Mouse (Mus musculus) heart, adult 11 months (tissue): Measurements from ENCODE around the gene Hsd17b14.

Experiments used
- DNase-seq: peaks from one replicate; pipeline ENCODE4 v3.0.0; 2022

Hsd17b14 gene

GRCm38 (mm10) chr7:45567780-45568516 lies 13.3 kb downstream of the Hsd17b14 start:
- peak; percentile 100 for DNase-seq

- DNase-seq, result no peak
These were observed 14.1 kb downstream of the Hsd17b14 start for GRCm38 (mm10) chr7:45568601-45569473.

DNA sequence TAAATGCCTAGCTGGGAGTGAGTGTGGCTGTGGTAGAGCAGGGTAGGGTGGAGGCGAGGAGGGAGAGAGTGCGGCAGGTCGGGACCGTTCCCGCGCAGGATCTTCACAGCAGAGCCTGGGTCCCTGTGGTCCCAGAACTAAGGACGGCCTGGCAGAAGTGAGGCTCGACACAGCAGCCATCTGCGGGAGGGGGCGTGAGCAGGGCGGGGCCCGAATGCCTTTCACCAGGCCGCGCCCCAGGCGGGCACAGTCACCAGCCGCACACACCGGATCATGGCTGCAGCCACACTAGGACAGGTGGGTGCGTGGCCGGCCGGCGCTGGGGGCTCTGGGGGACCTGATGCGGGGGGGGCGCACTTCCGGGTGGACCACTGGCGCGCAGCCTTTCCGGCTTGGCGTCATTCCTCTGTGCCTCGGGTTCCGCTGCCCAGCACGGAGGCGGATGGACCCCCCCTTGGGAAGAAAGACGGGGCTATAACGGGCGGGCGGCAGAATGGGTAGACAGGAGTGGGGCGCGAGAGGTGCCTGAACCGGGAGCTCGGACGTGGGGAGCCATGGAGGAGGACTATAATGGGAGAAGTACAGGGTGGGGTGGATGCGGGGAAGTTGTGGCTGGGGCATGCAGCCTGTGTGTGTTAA lies 15.5 kb downstream of the Hsd17b14 start, which contains the start of gene Bcat2:
Gene Bcat2 (plus strand): TSS at position 51 of the 639 bp plus-strand sequence.
- DNase-seq, result peak; percentile 98

DNA sequence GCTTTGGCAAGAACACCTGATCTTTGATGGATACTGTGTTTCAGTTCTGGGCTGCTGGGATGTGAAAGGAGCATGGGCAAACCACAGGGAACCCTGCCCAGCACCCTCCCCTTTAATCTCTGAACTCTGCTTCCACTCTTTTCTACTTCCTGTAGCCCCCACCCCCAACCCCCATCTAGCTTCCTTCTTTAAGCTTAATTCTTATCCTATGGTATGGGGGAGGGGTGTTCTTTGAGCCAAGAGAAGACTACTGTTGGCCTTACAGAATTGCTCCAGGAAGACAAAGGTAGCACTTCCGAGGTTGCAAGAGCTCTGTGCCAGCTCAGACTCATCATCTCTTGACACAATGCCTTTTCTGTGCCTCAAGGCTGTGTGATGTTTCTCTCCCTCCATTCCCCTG lies 17.3 kb downstream of the Hsd17b14 start:
- no peak for DNase-seq

GRCm38 (mm10) chr7:45573954-45574353 lies 19.3 kb downstream of the Hsd17b14 start:
- no peak for DNase-seq

DNA sequence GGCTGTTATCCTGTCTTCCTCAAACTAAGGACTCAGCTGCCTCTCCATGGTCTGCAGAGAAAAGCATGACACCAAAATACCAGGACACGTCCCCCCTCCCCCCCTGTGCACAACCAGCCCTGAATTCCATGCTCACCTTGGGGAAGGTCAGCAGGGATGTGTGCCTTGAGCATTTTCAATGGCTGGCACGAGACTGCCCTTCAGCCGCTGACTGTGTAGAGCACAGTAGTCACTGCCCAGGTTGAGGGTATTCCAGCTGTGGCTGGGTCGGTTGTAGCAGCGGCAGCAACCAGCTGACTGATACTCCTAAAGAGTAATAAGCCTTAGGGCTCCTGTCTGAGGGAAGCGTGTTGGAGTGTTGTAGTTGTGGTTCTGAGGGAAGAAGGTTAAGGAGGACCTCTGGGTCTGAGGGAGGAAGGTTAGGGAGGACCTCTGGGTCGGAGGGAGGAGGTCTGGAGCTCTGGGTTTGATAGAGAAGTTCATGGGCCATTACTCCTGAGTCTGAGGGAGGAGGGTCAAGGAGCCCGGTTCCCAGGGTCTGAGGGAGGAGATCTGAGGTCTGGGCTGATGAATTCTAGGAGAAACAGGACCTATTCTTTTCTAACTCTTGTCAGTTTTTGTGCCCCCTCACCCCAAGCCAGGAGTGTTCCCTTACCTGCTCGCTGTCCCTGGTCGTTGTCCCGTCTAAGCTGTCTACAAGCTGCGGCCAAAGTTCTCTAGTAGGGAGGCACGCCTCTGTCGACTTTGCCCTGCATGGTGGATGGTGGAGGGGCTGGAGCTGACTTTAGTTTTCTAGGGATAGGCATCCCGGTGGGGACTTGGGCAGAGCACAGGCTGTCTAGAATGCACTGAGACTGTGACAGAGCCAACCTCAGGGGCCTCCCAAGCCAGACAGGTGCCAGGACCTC lies 20.0 kb downstream of the Hsd17b14 start:
- peak; percentile 88 for DNase-seq

DNA sequence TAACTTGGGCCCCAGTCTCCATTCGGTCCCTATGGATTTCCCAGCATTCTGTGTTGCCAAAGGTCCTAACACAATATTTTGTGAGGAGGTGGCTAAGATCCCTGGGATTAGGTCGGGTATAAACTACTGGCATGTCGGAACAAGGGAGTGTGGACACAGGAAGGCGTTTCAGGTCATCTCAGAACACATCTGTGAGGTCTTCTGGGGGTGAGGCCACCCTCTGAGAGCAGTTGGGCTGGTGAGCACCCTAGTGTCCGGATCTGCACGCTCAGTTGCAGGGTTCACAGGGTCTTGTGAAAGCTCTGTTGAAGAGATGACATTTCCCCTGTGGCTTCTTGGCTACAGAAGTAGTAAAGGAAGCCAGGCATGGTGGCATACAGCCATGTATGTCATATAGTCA lies 31.2 kb downstream of the Hsd17b14 start:
- DNase-seq, result no peak

DNA sequence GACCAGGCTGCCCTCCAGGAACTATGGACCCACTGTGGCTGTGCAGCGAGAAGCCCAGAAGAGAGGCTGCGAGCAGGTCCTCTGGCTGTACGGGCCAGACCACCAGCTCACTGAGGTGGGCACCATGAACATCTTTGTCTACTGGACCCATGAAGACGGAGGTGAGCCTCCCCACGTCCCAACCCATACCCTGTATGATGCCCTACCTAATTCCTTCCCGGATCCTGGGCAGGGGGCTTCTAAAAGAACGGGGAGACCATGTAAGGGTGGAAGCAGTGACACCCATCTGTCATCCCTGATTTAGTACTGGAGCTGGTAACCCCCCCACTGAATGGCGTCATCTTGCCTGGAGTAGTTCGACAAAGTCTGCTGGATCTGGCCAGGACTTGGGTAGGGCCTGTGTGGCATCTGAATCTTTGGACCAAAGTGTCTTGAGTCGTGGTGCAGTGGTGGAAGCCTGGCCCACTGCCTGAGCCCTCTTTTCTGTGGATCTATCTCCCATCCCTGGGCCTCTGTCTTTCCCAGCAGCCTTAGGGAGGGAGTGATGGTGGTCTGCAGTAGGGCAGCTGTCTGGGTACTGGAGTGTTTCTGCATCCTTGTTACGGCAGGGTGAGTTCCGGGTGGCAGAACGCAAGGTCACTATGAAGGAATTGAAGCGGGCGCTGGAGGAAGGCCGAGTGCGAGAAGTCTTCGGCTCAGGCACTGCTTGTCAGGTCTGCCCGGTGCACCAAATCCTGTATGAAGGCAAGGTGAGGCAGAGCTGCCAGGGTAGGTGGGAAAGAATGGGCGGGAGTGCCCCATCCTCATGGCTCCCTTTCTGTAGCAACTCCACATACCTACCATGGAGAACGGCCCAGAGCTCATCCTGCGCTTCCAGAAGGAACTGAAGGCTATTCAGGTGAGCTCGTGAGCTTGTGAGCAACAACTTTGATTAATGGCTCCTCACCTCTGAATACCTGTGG lies 33.2 kb downstream of the Hsd17b14 start:
- DNase-seq, result peak; percentile 91

- DNase-seq, result peak; percentile 100
These were observed 34.5 kb downstream of the Hsd17b14 start for GRCm38 (mm10) chr7:45589173-45589572.

GRCm38 (mm10) chr7:45589898-45590297 lies 35.2 kb downstream of the Hsd17b14 start:
- DNase-seq, result peak; percentile 92

DNA sequence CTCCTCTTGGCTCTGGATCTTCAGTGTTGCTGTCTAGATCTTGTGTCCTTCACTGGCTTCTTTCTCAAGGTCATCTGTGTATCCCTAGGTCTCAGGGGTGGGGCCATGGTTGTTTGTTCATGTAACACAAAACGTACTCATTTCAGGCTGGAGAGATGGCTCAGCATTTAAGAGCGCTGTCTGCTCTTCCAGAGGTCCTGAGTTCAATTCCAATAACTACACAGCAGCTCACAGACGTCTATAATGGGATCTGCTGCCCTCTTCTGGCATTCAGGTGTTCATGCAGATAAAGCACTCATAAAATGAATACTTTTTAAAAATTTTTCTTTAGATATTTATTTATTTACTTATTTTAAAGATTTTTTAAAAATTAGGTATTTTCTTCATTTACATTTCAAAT lies 36.2 kb downstream of the Hsd17b14 start:
- peak; percentile 86 for DNase-seq

DNA sequence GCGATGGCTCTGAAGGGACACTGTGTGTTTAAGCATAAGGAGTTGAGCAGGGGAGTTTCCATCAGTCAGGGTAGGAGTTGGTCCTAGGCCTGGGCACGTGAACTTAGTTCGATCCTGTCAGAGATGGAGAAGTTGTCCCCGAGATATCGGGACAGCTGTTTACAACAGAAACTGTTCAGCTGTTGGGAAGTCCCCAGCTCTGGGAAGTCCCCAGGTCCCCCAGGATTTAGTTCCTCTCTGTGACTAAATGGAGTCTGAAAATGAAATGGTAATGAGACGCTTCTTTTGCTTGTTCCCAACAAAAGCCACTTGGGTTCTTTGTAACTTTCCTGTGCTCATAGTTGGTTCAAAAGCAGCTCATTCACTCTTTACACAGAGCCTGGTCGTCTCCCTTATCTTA lies 37.2 kb downstream of the Hsd17b14 start:
- DNase-seq, result peak; percentile 94

GRCm38 (mm10) chr7:45593118-45593815 lies 38.6 kb downstream of the Hsd17b14 start:
- peak; percentile 93 for DNase-seq

DNA sequence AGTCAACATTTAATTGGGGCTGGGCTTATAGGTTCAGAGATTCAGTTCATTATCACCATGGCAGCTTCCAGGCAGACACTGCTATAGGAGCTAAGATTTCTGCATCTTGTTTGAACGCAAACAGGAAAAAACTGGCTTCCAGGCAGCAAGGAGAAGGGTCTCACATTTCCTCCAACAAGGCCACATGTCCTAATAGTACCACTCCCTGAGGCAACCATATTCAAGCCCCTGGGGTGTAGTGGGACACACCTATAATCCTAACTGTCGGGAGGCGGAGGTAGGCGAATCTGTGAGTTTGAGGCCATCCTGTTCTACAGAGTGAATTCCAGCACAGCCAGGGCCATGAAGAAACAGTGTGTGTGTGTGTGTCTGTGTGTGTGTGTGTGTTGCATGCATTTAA lies 40.5 kb downstream of the Hsd17b14 start:
- DNase-seq, result no peak

- peak; percentile 87 for DNase-seq
These were observed 41.4 kb downstream of the Hsd17b14 start for GRCm38 (mm10) chr7:45596107-45596506.

DNA sequence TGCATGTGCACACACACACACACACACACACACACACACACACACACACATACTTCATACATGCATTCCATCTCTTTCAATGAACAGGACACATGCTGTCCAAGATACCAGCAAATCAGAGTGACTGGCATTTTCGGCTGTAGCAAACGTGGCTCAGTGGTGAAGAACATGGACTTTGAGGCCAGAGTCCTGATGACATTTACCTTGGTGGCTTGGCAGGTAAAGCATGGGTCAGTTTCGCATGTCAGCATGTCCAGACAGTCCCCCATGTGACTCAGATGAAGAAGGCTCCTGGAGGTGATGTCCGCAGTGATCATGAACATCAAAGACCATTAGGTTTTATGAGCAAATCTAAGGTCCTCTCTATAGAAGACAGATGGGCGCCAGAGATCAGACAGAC lies 42.3 kb downstream of the Hsd17b14 start:
- no peak for DNase-seq

- no peak for DNase-seq
These were observed 42.8 kb downstream of the Hsd17b14 start for GRCm38 (mm10) chr7:45597527-45597926.

- peak; percentile 86 for DNase-seq
These were observed 44.5 kb downstream of the Hsd17b14 start for GRCm38 (mm10) chr7:45598960-45599879.

- peak; percentile 83 for DNase-seq
These were observed 51.1 kb downstream of the Hsd17b14 start for GRCm38 (mm10) chr7:45605704-45606289.
